Comparison of ENCODE assay signal across 11 mouse cellular contexts in genomic region chr15:84957851-84958250, GRCm38 (mm10). TPM values are rescaled to one million over a fixed set of nuclear protein-coding genes. Genes with fewer than 3 reads are reported as not detected.
DNase-seq lines count a peak whose midpoint lies in the region; ATAC-seq lines count a peak whose summit lies in the region.
"Had no signal": no experiment of that assay in that cellular context is flagged by ENCODE, and none has a peak within 500 bp of the region (broad histone marks: within the 10 kb centered on the region; RNA-seq: fewer than 3 reads in every experiment).

No protein-coding gene starts in this region.

- H3K4me3 ChIP-seq in hindbrain, embryonic 11.5 days (ENCODE audit: low read depth, low read length): no peak overlapping the region
- no peak overlapping the region for H3K4me3 ChIP-seq in midbrain, embryonic 13.5 days (replicated peaks)
- H3K4me3 ChIP-seq: liver, embryonic 13.5 days had no signal

- intact Hi-C loops in heart, postnatal 36 days (cut with DNase I): no loop called here

- H3K27ac ChIP-seq in hindbrain, embryonic 11.5 days (ENCODE audit: low read depth, low read length): no peak overlapping the region
- no peak overlapping the region for H3K27ac ChIP-seq in midbrain, embryonic 13.5 days
- H3K27ac ChIP-seq: liver, embryonic 13.5 days had no signal

- H3K4me2 ChIP-seq in hindbrain, embryonic 11.5 days (replicated peaks; ENCODE audit: low read depth, low read length): no peak overlapping the region
- H3K4me2 ChIP-seq in midbrain, embryonic 13.5 days (replicated peaks): no peak overlapping the region
- H3K4me2 ChIP-seq: liver, embryonic 13.5 days had no signal

- 30% methylated on average over 3 of the region's 3 CpGs for WGBS in hindbrain, embryonic 11.5 days
- WGBS in midbrain, embryonic 13.5 days: 20% methylated on average over 3 of the region's 3 CpGs

- 0 out of 2 replicates have a peak, but pooled peaks cover 3% of the 10 kb centered on the region for H3K4me1 ChIP-seq in hindbrain, embryonic 11.5 days (replicated peaks; ENCODE audit: control insufficient read depth, insufficient read depth, low read length)
- peaks cover 33% of the 10 kb centered on the region for H3K4me1 ChIP-seq in midbrain, embryonic 13.5 days (replicated peaks)
- H3K4me1 ChIP-seq: liver, embryonic 13.5 days had no signal

- no peaks in the 10 kb centered on the region for H3K9me3 ChIP-seq in hindbrain, embryonic 11.5 days (ENCODE audit: control insufficient read depth, low read length)
- no peaks in the 10 kb centered on the region for H3K9me3 ChIP-seq in midbrain, embryonic 13.5 days
- H3K9me3 ChIP-seq: liver, embryonic 13.5 days had no signal

- H3K36me3 ChIP-seq in hindbrain, embryonic 11.5 days (ENCODE audit: control insufficient read depth, insufficient read depth, low read length): peaks cover 2% of the 10 kb centered on the region; the same call in 1 of the 2 replicates
- H3K36me3 ChIP-seq in midbrain, embryonic 13.5 days: peaks cover 60% of the 10 kb centered on the region

- no peak for ATAC-seq in hindbrain, embryonic 11.5 days (ENCODE audit: low FRiP score)
- peak; percentile 72 for ATAC-seq in midbrain, embryonic 13.5 days
- ATAC-seq: Patski had no signal

- peak; percentile 59 for DNase-seq in MN1 (ENCODE audit: low spot score)
- DNase-seq in R1 (ENCODE audit: low read depth, low spot score): peak; percentile 32
- peak; percentile 35 for DNase-seq in hindbrain, embryonic 11.5 days (ENCODE audit: low spot score)
- DNase-seq in thymus, postnatal 14 days: no peak
- no peak for DNase-seq in thymus, postnatal 0 days (ENCODE audit: low spot score)
- DNase-seq in heart, postnatal 36 days: no peak
- DNase-seq: liver, embryonic 13.5 days had no signal

- H3K27me3 ChIP-seq in hindbrain, embryonic 11.5 days (ENCODE audit: control insufficient read depth, insufficient read depth, low read length): no peaks in the 10 kb centered on the region
- no peaks in the 10 kb centered on the region for H3K27me3 ChIP-seq in midbrain, embryonic 13.5 days
- H3K27me3 ChIP-seq: liver, embryonic 13.5 days; Patski had no signal

- no peak overlapping the region for H3K9ac ChIP-seq in hindbrain, embryonic 11.5 days (ENCODE audit: low read depth, low read length)
- 0 out of 2 replicates have a peak overlapping the region, but pooled peaks have one; percentile 8 for H3K9ac ChIP-seq in midbrain, embryonic 13.5 days (replicated peaks)
- H3K9ac ChIP-seq: liver, embryonic 13.5 days had no signal

RNA-seq across cellular contexts. Expression of gene 5031439G07Rik, which starts 30.5 kb away (rescaled TPM):
- polyA plus RNA-seq in hindbrain, embryonic 11.5 days (2014; fragmentation: Nextera tagmentation; extraction: Ambion mirVana): 11.8 and 12.9 TPM in 2 replicates
- polyA plus RNA-seq in midbrain, embryonic 13.5 days (2015; fragmentation: Nextera tagmentation; extraction: Ambion mirVana): 17.4 and 19.0 TPM in 2 replicates
- polyA plus RNA-seq in thymus, postnatal 0 days (2015; fragmentation: Nextera tagmentation; extraction: Ambion mirVana): 4.1 and 6.2 TPM in 2 replicates
- total RNA-seq in heart, postnatal 36 days (2021): 10 to 100 TPM; 25.7 to 29.2 TPM

RNA-seq across cellular contexts. Expression of gene Nup50, which starts 34.6 kb away (rescaled TPM):
- 63.3 and 65.0 TPM in 2 replicates for polyA plus RNA-seq in hindbrain, embryonic 11.5 days (2014; fragmentation: Nextera tagmentation; extraction: Ambion mirVana)
- 37.3 and 39.4 TPM in 2 replicates for polyA plus RNA-seq in midbrain, embryonic 13.5 days (2015; fragmentation: Nextera tagmentation; extraction: Ambion mirVana)
- polyA plus RNA-seq in thymus, postnatal 0 days (2015; fragmentation: Nextera tagmentation; extraction: Ambion mirVana): 37.0 and 38.1 TPM in 2 replicates
- total RNA-seq in heart, postnatal 36 days (2021): 10 to 100 TPM; 14.9 to 17.2 TPM

RNA-seq across cellular contexts. Expression of gene Gm29666, which starts 38.0 kb away (rescaled TPM):
- polyA plus RNA-seq in hindbrain, embryonic 11.5 days (2014; fragmentation: Nextera tagmentation; extraction: Ambion mirVana): 0.61 and 0.62 TPM in 2 replicates
- polyA plus RNA-seq in midbrain, embryonic 13.5 days (2015; fragmentation: Nextera tagmentation; extraction: Ambion mirVana): 0.71 and 0.87 TPM in 2 replicates
- 0.48 and 0.75 TPM in 2 replicates for polyA plus RNA-seq in thymus, postnatal 0 days (2015; fragmentation: Nextera tagmentation; extraction: Ambion mirVana)
- under 1 TPM; 0.11 to 0.17 TPM for total RNA-seq in heart, postnatal 36 days (2021)

RNA-seq across cellular contexts. Expression of gene Upk3a, which starts 59.1 kb away (rescaled TPM):
- not detected in 2 replicates for polyA plus RNA-seq in hindbrain, embryonic 11.5 days (2014; fragmentation: Nextera tagmentation; extraction: Ambion mirVana)
- polyA plus RNA-seq in midbrain, embryonic 13.5 days (2015; fragmentation: Nextera tagmentation; extraction: Ambion mirVana): 0.39 and 0.43 TPM in 2 replicates
- polyA plus RNA-seq in thymus, postnatal 0 days (2015; fragmentation: Nextera tagmentation; extraction: Ambion mirVana): 2.2 and 3.6 TPM in 2 replicates
- not detected for total RNA-seq in heart, postnatal 36 days (2021)
- total RNA-seq: heart, postnatal 25 days; neutrophil, adult 5-6 weeks had no signal
- polyA plus RNA-seq: liver, embryonic 13.5 days; Patski had no signal

Comparison
In these comparisons a context has a peak if more than half of its experiments do, and no peak if none do; other contexts are left out.
1. DNase-seq: peak in MN1 (single experiment), R1 (single experiment) and hindbrain, embryonic 11.5 days (single experiment); none in thymus, postnatal 14 days (single experiment), thymus, postnatal 0 days (single experiment) and heart, postnatal 36 days (0 of 2).